ENCODE assay signal across 12 mouse cellular contexts in genomic region chr6:126513154-126513553, GRCm38 (mm10). TPM values are rescaled to one million over a fixed set of nuclear protein-coding genes. Genes with fewer than 3 reads are reported as not detected.
DNase-seq lines count a peak whose midpoint lies in the region; ATAC-seq and TF ChIP-seq lines count a peak whose summit lies in the region.
"Had no signal": no experiment of that assay in that cellular context is flagged by ENCODE, and none has a peak within 500 bp of the region (broad histone marks: within the 10 kb centered on the region; RNA-seq: fewer than 3 reads in every experiment).

No protein-coding gene starts in this region.

- DNase-seq in gastrocnemius, postnatal 10 days, result peak; percentile 22
- DNase-seq in gastrocnemius, adult 8-10 months (ENCODE audit: low spot score in 2 of 2), result no peak
- DNase-seq in layer of hippocampus, adult 2 months (ENCODE audit: low spot score in 2 of 2), result peak in 1 of 2 experiments; percentile 15
- DNase-seq in layer of hippocampus, adult 9-11 months, result no peak
- DNase-seq in Patski (ENCODE audit: low read depth, low spot score), result no peak
- DNase-seq in kidney, postnatal 4 days, result peak; percentile 46 to 51
- DNase-seq in yolk sac, embryonic 10.5 days (ENCODE audit: low spot score), result no peak
- DNase-seq: thymus, adult 18-20 months had no signal

- CTCF ChIA-PET in Patski (lab: Charles Lee), result interaction anchor here (0.6 to 3.1 kb wide), 4 partner anchors 9 to 46 kb away, joined by 3 to 17 read pairs (median 4); no protein-coding TSS in a partner anchor

- no peak overlapping the region for H3K27ac ChIP-seq in layer of hippocampus, adult 2 months
- H3K27ac ChIP-seq: embryonic facial prominence, embryonic 12.5 days; lung, embryonic 15.5 days had no signal

- peak; percentile 81 for TF ChIP-seq CTCF in layer of hippocampus, adult 2 months (conservative IDR thresholded peaks at IDR 0.05)
- TF ChIP-seq CTCF in Patski (IDR thresholded peaks at IDR 0.05), result peak; percentile 78

- ATAC-seq in Patski, result no peak
- ATAC-seq in megakaryocyte, adult 5-6 weeks (ENCODE audit: poor library complexity, severe bottlenecking), result no peak

- H3K27me3 ChIP-seq in Patski, result no peaks in the 10 kb centered on the region
- H3K27me3 ChIP-seq: embryonic facial prominence, embryonic 12.5 days had no signal

- in situ Hi-C loops in Patski (cut with MboI; ENCODE audit: low pct_unique_long_range_greater_than_20kb), result no loop called here

- no peak overlapping the region for H3K4me3 ChIP-seq in layer of hippocampus, adult 2 months
- H3K4me3 ChIP-seq: embryonic facial prominence, embryonic 12.5 days; lung, embryonic 15.5 days had no signal

- POLR2A ChIA-PET in Patski (lab: Charles Lee), result interaction anchor here (0.6 kb wide), 1 partner anchor 209 kb away, joined by 3 read pairs; no protein-coding TSS in a partner anchor

RNA-seq across cellular contexts. Expression of gene Kcna5, which starts 22.1 kb away (rescaled TPM):
- 1 to 10 TPM; 3.7 to 6.0 TPM for total RNA-seq in gastrocnemius, postnatal 10 days (2021)
- total RNA-seq in gastrocnemius, adult 8-10 months (2022), result 1 to 10 TPM; 3.3 to 3.9 (median 3.5) TPM
- 1 to 10 TPM; 1.5 to 1.6 TPM for total RNA-seq in layer of hippocampus, adult 2 months (2021)
- polyA plus RNA-seq in Patski (2021), result 1.4 TPM
- total RNA-seq in megakaryocyte, adult 5-6 weeks (2015), result not detected in 2 replicates
- not detected in 2 replicates for total RNA-seq in megakaryocyte, adult 5-6 weeks (2017)
- total RNA-seq: ES-E14 had no signal

Comparison
In these comparisons a context has a peak if more than half of its experiments do, and no peak if none do; other contexts are left out.
1. DNase-seq: peak in gastrocnemius, postnatal 10 days (single experiment) and kidney, postnatal 4 days (2 of 2); none in gastrocnemius, adult 8-10 months (0 of 2), layer of hippocampus, adult 9-11 months (single experiment), Patski (single experiment) and yolk sac, embryonic 10.5 days (single experiment).